Mouse (Mus musculus): Measurements from ENCODE around the gene Wasf2.

Wasf2 gene

GRCm38 (mm10) chr4:133121974-133122637 lies 8.2 kb upstream of the Wasf2 start:
- in situ Hi-C loops (cut with MseI, MboI): no loop called here

- in situ Hi-C loops (cut with MseI, MboI): no loop called here
Measured at GRCm38 (mm10) chr4:133127079-133127478, 3.2 kb upstream of the Wasf2 start.

- in situ Hi-C loops (cut with MseI, MboI): no loop called here
Measured at GRCm38 (mm10) chr4:133127894-133128293, 2.4 kb upstream of the Wasf2 start.

GRCm38 (mm10) chr4:133129391-133129790 lies 914 bp upstream of the Wasf2 start:
- in situ Hi-C loops (cut with MseI, MboI): no loop called here

GRCm38 (mm10) chr4:133130890-133131741 lies 811 bp downstream of the Wasf2 start:
- in situ Hi-C loops (cut with MseI, MboI): no loop called here

GRCm38 (mm10) chr4:133132027-133132426 lies 1.7 kb downstream of the Wasf2 start:
- in situ Hi-C loops (cut with MseI, MboI): no loop called here

GRCm38 (mm10) chr4:133136946-133137345 lies 6.6 kb downstream of the Wasf2 start:
- in situ Hi-C loops (cut with MseI, MboI): no loop called here

- in situ Hi-C loops (cut with MseI, MboI): no loop called here
Measured at GRCm38 (mm10) chr4:133138971-133139370, 8.7 kb downstream of the Wasf2 start.

GRCm38 (mm10) chr4:133155006-133155405 lies 24.7 kb downstream of the Wasf2 start:
- in situ Hi-C loops (cut with MseI, MboI): no loop called here

- in situ Hi-C loops (cut with MseI, MboI): no loop called here
Measured at GRCm38 (mm10) chr4:133155726-133156125, 25.4 kb downstream of the Wasf2 start.

GRCm38 (mm10) chr4:133156422-133156821 lies 26.1 kb downstream of the Wasf2 start:
- in situ Hi-C loops (cut with MseI, MboI): no loop called here

- in situ Hi-C loops (cut with MseI, MboI): no loop called here
Measured at GRCm38 (mm10) chr4:133156831-133157230, 26.5 kb downstream of the Wasf2 start.

GRCm38 (mm10) chr4:133159127-133159526 lies 28.8 kb downstream of the Wasf2 start:
- in situ Hi-C loops (cut with MseI, MboI): no loop called here

- in situ Hi-C loops (cut with MseI, MboI): no loop called here
Measured at GRCm38 (mm10) chr4:133159646-133160045, 29.3 kb downstream of the Wasf2 start.

- in situ Hi-C loops (cut with MseI, MboI): no loop called here
Measured at GRCm38 (mm10) chr4:133160211-133160610, 29.9 kb downstream of the Wasf2 start.

- in situ Hi-C loops (cut with MseI, MboI): no loop called here
Measured at GRCm38 (mm10) chr4:133160821-133161220, 30.5 kb downstream of the Wasf2 start.

GRCm38 (mm10) chr4:133162196-133162595 lies 31.9 kb downstream of the Wasf2 start:
- in situ Hi-C loops (cut with MseI, MboI): no loop called here

GRCm38 (mm10) chr4:133166773-133167172 lies 36.5 kb downstream of the Wasf2 start:
- in situ Hi-C loops (cut with MseI, MboI): no loop called here

GRCm38 (mm10) chr4:133169237-133170055 lies 39.1 kb downstream of the Wasf2 start:
- in situ Hi-C loops (cut with MseI, MboI): no loop called here

GRCm38 (mm10) chr4:133170056-133170524 lies 39.8 kb downstream of the Wasf2 start:
- in situ Hi-C loops (cut with MseI, MboI): no loop called here

- in situ Hi-C loops (cut with MseI, MboI): no loop called here
Measured at GRCm38 (mm10) chr4:133170616-133171015, 40.3 kb downstream of the Wasf2 start.

- in situ Hi-C loops (cut with MseI, MboI): no loop called here
Measured at GRCm38 (mm10) chr4:133172451-133172850, 42.1 kb downstream of the Wasf2 start.

All from mouse trophoblast stem cell (cell line).